Mouse (Mus musculus) spleen, adult 12 weeks (tissue): Measurements from ENCODE around the gene Gm29609.
A peak's percentile ranks its signal among the peaks of the same experiment; 100 is the strongest.

Experiments used
- DNase-seq: peaks from one replicate; pipeline ENCODE4 v3.0.0; 2022; ENCODE audit warnings: low spot score

The Gm29609 gene

DNA sequence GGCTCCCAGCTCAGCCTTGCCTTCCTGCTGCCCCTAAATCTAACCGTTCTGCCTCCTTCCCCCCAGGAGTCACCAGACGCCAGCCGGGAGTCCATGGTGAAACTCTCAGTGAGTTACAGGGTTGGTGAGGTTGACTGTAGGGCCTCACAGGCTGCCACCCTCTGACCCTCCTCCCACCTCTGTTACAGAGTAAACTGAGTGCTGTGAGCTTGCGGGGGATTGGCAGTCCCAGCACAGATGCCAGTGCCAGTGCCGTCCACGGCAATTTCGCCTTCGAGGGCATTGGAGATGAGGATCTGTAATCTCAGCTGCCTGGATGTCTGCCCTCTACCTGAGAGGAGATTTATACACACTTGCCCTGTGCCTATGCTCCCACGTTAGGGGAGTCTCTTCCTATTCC lies 18.5 kb upstream of the Gm29609 start:
- no peak for DNase-seq

DNA sequence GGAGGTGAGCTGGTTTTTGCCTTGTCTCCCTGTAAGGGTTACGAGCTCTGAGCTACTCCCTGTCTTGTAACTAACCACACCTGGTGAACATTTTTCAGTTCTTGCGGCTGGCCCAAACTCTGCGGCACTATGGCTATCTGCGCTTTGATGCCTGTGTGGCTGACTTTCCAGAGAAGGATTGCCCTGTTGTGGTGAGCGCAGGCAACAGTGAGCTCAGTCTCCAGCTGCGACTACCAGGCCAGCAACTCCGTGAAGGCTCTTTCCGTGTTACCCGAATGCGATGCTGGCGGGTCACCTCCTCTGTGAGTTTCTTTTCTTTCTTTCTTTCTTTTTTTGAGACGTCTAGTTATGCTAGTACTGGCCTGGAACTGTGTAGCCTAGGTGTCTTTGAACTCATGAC lies 17.4 kb upstream of the Gm29609 start:
- DNase-seq: no peak

DNA sequence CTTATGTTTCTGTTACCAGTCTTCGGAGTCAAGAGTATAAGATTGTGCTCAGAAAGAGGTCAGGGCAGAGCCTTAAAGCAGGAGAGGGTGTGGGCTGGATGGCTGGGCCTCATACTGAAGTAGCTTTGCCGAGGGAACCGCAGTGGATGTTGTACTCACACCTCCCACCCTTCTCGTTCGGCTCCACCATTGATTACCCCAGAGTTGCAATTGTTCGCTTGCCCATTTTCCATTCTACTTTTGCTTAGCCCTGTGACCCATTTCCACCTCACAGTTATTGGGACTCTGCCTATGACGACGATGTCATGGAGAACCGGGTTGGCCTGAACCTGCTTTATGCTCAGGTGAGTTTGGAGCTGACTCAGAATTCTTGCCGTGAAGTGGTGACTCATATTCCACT lies 16.5 kb upstream of the Gm29609 start:
- DNase-seq: no peak

DNA sequence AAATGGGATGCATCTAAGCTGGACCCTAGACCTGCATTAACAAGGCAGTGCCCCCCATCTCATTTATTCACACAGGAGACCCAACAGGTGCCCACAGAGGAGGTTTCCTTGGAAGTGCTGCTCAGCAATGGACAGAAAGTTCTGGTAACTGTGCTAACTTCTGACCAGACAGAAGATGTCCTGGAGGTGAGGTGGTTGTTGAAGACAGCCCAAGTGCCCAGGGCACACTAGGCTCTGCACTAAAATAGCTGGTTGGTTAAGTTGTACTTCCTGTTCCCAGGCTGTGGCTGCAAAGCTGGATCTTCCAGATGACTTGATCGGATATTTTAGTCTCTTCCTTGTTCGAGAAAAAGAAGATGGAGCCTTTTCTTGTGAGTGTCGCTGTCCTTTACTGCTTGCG lies 16.0 kb upstream of the Gm29609 start:
- no peak for DNase-seq

DNA sequence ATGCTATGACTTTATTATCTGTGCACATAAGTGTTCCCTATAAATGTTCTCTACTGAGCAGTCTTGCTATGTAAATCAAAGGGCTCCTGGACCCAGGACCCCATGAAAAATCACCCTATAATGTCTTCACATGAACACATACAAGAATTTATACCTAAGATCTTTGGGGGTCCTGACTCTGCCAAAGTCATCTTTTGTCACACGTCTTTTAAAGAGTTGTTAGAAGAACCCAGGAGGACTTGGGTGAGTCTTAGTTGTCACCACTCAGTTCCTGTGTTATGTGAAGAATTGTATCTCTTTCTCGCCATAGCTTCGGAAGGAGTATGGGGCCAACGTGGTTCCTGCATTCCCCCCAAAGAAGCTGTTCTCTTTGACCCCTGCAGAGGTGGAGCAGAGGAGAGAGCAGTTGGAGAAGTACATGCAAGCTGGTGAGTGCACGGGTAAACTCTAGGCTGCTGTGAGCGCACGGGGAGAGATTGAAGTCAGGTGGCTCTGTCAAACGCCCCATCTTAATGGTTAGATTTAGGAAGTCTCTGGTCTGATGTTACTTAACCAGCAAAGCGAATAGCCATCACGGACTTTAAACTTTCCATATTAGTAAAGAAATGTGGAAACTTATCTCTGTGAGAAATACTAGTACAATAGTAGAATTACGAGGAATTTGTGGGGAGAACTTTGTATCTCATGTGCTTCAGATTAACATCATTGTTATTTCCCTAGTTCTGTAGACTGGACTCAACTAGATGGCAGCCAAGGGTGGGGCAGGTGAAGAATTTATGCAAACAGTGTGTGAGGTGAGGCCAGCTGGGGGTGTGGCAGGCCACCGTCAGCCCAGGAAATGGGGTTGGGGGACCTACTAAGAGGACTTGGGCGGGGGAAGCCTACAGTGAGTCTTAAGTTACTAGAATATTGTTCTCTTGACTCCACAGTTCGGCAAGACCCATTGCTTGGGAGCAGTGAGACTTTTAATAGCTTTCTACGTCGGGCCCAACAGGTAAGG lies 15.1 kb upstream of the Gm29609 start:
- DNase-seq: no peak

DNA sequence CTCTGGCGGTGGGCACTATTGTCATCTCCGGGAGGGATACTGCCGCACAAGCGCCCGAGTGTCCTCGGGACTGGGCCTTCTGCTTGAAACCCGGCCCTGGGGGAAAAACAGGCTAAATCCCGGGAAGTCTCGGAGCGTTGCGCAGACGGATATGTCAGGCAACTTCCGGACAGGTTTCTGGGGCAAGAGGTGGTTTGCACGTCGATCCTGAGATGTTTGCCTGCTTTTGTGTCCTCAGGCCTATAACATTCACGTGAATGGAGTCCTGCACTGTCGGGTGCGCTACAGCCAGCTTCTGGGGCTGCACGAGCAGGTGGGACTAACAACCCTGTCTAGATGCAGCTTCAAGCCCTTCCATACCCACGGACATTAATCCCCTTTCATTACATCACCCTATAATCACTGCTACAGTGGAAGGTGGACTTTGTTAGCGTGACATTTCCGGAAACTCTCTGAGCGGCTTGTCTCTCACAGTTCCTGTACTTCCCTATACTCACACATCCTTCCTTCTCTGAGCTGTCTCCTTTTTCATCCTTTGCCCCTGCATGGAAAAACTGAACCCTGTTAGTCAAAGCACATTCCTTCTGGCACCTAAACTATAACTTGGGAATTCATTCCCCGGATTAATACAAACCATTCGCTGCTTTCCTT lies 14.0 kb upstream of the Gm29609 start:
- no peak for DNase-seq

DNA sequence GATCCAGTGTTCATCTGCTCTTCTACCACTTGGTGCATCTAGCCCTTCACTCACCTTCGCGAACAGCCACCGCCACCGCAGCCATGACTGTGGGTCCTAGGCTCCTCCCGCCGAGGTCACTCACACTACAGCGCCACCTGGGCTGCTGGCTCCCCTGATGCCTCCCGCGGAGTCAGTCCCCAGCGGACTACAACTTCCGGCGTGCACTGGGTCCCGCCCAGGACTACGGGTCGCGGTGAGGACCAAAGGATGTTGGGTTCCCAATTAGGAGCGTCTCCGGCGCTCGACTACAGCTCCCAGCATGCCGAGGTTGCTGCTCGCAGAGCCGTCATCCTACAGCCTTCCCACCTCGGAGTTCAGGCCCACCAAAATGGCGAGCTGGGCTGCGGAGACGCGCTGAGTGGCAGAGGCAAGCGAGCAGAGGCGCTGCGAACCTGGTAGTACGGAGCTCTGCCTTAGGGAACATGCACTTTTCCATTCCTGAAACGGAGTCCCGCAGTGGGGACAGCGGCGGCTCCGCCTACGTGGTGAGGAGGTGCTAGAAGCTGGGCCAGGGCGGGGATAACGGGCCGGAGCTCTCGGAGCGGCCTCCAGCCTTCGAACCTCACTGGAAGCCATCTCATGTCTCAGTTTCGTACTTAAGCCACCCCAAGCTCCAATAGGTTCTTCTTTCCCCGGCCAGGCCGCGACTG lies 13.4 kb upstream of the Gm29609 start, which contains the start of the genes Snx17 and Eif2b4:
TSS of gene Snx17 (plus strand) at position 289 of the 692 bp plus-strand sequence.
TSS of gene Eif2b4 (minus strand) at position 492 of the 692 bp plus-strand sequence.
- DNase-seq: peak; percentile 100

DNA sequence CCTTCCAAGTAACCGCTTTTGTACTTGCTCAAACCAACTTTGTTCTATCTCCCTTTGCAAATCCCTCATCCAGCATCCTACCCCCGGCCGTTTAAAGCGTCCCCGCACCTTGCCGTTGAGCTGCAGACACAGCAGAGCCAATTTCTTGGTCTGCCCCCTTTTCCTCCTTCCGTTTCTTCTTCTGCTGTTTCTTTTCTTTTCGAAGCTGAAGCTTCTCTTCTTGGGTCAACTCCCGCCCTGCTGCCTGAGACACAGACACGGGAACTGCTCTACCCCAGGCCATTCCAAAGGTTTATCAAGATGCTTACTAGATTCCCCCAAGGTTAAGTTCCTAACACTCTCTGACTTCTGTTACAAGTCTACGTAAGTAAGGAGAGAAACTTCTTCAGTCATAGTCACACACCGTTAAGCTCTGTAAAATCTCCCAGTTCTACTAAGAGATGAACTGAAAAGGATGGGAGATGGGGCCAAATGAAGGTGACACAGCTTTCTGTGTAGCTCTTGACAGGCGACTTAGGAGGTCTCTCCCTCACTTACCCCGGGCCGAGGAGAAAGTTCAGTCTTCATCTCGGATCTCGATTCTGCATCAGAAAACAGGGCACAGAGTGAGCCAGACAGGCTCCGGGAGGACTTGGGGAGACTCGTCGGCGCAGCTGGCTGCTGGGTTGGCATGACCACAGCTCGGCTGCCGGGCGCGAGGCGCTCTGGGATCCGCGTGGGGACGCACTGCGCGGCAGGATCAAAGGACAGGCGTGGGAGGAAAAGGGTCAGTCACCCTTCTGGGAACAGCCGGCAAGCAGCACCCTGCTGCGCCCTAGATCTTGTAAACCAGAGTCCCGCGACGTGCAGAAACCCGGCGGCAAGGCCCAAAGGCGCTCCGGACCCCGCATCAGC lies 12.6 kb upstream of the Gm29609 start:
- DNase-seq: no peak

DNA sequence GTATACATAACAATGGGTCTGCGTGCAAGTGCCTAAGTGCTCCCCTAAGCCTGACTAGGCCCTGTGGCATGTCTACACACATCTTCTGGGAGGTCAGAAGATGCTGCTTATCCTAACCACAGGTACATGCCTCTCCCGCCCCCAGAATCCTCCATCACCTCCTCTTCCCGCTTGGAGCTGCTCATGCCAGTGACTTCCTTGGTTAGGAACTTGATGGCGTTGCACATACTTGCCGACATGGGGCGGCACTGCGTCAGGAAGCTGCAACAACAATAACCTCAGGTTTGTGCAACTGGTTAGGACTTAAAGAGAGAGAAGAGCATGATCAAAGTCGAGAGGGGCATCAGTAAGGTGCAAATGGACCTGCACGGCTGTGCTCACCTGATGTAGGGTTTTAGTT lies 10.5 kb upstream of the Gm29609 start:
- DNase-seq: no peak

DNA sequence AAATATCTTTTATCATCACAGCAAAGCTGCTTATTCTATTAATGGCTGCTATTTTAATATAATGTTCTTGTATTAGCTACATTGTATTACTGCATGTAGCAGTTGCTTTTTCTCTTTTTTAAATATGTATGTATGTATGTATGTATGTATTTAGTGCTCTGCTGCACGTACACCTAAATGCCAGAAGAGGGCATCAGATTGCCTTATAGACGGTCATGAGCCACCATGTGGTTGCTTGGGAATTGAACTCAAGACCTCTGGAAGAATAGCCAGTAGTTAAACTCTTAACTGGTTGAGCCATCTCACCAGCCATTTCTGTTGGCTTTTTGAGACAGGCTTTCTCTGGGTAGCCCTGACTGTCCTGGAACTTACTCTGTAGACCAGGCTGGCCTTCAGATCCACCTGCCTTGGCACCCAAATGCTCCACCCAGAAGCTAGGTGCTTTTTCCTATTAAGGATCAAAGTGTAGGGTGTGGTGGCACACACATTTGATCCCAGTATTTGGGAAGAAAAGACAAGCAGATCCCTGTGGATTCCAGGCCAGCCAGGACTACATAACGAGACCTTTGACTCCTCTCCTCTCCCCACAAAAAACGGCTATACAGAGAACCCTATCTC lies 8.6 kb upstream of the Gm29609 start:
- DNase-seq: no peak

DNA sequence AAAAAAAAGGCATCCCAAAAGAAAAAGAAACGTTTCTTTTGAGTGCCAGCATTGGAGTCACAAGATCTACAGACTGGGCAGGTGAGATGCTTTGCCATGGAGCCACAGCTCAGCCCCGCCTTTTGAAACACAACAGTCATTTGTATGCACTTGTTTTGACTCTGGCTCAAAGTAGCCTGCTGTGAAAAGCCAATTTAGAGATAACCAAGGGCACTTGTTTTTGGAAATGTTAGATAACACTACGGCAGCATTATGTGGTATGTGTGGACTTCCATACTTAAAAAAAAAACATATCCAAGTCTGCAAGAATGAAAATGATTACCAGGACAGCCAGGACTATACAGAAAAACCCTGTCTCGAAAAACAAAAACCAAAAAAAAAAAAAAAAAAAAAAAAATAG lies 4.0 kb upstream of the Gm29609 start:
- DNase-seq: no peak

DNA sequence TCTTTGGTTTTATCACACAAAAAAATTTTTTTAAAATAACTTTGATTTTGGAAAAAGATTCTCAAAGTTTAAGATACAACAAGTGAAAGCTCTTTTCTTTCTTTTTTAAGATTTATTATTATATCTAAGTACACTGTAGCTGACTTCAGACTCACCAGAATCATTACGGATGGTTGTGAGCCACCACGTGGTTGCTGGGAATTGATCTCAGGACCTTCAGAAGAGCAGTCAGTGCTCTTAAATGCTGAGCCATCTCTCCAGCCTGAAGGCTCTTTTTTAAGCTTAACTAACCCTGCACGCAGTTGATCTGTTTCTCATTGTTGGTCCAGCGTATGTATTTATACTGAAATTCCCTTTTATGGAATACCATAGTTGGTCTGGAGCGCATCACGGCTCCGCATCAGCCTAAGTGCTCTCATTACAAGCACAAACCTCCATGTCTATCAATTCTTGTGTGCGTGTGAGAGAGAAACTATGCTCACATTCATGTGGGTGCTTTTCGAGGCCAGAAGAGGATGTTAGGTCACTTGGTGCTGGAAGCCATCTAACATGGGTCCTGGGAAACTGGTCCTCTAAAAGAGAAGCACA lies 1.6 kb upstream of the Gm29609 start:
- no peak for DNase-seq

DNA sequence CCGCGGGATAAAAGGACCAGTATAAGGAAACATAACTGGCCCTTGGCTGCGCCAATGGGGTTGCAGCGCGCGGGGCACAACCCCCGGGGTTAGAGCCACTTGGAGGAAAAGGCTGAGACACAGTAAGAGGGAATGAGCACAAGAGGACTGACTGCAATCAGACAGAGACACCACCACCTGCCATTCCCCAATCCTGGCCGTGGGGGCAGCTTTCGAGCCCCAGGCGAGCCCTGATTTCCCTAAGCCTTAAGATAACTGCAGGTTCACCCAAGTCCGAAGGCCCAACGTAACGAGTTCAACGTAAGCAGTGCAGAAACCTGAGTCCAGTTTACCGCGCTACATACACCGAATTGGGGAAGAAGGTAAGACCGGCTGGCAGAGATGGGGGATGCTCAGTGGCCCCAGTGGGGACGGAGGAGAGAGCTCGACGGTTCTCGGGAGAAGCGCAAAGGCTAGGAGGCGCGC lies 378 bp downstream of the Gm29609 start:
- DNase-seq: no peak

DNA sequence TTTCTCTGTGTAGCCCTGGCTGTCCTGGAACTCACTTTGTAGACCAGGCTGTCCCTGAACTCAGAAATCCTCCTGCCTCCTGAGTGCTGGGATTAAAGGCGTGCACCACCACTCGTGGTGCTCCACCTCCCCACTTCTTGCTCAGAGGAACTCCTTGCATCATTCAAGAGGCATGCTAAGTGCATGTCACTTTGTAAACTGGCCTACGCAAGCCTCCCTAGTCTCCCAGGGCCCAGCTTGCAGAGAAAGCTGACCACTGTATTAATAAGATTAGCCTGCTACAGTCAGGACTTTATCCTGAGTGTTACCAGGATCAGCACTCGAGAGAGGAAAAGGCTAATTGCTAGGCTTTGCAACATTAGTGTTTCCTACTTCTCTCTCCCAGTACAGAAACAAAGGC lies 11.1 kb downstream of the Gm29609 start:
- no peak for DNase-seq

DNA sequence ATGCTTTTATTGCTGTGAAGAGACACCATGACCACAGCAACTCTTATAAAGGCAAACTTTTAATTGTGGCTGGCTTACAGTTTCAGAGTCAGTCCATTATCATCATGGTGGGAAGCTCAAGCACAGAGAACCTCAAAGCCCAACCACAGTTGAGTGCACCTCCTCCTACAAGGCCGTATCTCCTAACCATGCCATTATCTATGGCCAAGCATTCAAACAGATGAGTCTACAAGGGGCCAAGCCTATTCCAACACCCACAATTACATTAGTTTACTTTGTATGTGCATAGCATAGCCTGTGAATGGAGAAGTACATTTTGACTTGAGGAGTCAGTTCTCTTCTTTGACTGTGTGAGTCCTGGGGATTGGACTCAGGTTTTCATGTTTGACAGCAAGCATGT lies 14.8 kb downstream of the Gm29609 start:
- no peak for DNase-seq

DNA sequence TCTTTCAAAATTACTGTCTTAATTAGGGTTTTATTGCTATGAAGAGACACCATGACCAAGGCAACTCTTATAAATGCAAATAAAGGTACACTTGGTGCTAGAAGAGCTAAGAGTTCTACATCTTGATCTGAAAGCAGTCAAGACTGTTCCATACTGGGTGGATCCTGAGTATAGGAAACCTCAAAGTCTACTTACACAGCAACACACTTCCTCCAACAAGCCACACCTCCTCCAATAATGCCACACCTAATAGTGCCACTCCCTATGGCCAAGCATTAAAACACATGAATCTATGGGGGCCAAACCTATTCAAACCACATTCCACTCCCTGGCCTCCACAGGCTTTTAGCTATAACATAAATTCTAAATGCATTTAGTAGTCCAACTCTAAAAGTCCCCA lies 17.2 kb downstream of the Gm29609 start:
- DNase-seq: no peak

DNA sequence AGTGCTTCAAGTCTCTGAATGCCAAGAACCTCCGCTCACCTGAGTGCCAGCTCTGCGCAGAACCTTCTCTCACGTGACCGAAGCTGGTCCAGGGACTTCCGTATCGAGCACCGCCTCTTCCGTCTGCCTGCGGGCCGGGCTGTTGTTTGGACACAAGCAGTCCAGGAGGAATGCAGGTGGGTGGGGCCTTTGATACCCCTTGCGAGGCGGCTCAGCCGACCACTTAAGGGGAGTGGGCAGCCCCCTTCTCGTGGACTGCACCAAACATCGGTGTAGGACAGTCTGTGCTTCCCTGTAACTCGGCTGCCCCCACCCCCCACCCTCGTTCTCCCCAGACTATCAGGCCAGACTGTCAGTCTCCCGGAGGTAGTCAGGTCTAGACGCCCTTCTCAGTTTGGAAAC lies 25.6 kb downstream of the Gm29609 start, which contains the start of gene Mpv17:
TSS of gene Mpv17 (minus strand) at position 100 of the 402 bp plus-strand sequence.
- DNase-seq: peak; percentile 51

DNA sequence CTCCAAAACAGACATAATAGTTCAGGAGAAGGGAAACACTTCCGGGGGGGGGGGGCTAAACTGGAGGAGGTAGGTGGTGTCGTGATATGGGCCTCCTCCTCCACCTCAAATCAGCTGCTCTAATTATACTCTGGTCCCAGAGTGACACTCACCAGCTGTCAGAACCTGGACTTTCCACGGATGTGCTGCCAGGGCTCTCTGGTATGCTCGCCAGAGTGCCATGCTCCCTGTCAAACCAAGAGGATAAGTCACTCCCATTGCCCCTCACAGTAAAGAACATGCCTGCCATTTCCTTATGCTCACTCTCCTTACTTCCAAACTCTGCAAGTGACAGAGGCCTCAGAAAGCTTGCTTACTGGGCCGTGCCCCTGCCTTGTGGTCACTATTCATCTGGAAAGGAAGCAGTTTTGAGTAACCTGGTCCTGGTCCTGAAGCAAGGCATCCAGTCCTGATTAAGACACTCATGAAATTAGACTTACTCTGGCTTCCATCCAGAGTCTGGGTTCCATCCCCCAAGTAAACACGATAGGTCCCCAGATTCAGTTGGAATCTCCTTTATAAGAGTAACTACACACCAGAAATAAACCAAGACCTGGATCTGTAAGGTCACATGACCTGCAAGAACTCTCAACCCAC lies 26.1 kb downstream of the Gm29609 start:
- no peak for DNase-seq

DNA sequence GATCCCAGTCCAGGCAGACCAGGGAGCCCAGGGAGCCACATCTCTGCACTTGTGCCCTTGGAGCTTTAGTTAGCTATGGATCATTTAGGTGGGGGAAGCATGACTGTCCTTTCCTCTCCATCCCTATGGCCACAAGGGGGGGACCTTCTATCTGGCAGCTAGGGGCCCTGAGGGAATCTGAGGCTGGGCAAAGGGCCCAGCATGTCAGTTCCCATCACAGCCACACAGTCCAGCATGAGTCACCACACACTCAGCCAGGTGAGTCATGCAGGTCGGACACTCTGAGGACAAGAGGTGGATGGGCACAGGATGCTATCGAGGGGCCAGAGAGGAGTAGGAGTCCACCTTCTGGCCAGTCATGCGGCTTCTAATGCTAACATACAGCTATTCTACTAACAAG lies 28.0 kb downstream of the Gm29609 start:
- DNase-seq: no peak

DNA sequence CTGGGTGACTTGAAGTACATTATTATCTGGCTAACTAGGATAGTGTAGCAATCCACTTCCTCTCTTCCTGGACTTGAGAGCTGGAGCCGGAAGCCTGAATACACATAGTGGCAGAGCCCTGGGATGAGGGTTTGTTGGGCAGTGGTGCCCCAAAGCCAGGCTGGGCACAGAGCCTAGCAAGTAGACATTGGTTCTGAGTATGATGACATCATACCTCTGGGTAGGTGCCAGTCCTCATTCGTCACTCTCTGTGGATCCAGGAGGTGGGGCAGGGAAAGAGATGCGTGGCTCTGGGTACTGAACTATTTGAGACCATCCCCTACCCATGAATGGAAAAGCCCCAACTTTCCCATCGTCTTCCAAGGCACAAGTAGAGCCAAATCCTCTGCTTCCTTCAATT lies 29.9 kb downstream of the Gm29609 start:
- no peak for DNase-seq
